Mouse (Mus musculus) spleen, adult 18-20 months (tissue): Measurements from ENCODE around the gene Atp1a2.

Experiments
- DNase-seq, 2 experiments: peaks; one replicate each; pipeline ENCODE4 v3.0.0; 2022; ENCODE audit warnings: mixed read lengths in 2 of 2

The Atp1a2 gene

DNA sequence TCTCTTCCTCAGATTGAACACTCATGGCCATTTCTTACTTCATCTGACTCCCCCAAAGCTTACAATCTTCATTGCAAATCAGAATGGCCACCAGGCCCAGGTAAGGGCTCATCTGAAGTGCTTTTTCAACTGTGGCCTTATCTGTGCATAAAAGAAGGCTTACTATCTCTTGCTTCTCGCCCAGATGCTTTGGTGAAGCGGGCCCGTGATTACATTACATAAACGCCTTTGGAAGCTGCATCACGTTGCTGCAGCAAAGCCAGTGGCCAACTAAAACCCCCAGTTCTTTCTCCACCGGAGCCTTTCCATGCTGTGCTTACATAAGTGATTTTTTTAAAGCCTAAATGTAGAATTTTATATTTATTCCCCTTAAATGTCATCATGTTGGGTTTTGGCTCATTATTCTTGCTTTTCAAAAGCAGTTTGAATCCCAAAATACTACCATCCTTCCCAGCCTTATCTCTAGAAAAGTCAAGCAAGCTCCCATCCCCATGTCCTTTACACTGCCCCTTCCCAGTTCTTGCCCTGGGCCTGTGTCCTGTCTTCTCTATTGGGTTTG lies 26.0 kb upstream of the Atp1a2 start:
- no peak for DNase-seq

DNA sequence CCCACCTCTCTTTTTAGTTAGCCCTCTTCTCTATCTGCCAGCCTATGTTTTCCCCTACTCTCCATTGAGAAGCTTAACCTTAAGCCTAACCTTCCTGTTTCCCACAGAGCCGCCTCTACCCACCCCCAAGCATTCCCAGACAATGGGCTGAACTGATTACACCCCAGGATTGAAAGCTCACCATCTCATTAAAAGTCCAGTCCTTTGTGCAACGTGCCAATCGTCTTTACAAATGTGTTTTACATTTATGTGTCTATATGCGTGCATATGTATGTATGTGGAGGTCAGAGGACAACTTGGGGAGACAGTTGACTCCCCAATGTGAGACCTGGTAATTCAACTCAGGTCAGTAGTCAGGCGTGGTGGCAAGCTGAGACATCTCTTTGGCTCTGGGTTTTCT lies 25.4 kb upstream of the Atp1a2 start:
- DNase-seq, result no peak

DNA sequence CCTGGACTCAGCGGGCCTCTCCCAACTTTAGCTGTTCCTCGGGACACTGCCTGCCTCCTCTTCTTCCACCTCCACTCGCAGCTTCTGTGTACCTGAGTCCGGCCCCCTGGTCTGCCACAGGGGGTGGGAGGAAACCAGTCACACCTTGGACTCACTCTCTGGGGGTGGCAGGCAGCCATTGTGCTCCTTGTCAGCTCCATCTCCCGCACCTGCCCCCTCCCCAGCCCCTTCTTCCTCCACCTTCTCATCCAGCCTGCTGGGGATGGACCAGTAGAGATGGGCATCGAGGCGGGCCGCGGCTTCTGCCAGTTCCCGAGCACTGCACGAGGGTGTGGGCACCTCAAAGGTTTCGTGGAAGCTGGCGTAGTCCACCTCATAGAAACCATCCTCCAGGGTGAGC lies 24.9 kb upstream of the Atp1a2 start:
- DNase-seq, result no peak

DNA sequence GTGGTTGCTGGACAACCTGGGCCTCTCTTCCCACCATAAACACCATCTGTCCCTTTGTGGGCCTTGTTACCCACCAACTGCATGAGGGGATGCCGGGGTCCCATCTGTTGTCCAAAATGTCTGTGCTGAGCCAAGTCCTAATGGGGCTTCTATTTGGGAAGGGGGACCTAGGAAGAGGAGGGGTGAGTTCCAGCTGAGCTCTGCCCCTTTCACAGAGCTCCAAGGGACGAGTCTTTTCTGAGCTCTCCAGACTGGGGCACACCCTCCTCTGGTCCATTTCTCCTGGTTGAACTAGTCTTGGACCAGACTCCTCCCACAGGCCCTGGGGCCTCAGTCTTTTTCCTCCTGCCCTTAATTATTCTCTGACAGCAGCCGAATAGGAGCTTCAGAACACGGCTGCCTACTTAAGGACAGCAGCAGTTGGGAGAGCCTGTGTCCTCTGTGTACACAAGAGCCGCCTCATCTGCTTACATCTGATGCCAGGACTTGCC lies 22.1 kb upstream of the Atp1a2 start:
- no peak for DNase-seq

DNA sequence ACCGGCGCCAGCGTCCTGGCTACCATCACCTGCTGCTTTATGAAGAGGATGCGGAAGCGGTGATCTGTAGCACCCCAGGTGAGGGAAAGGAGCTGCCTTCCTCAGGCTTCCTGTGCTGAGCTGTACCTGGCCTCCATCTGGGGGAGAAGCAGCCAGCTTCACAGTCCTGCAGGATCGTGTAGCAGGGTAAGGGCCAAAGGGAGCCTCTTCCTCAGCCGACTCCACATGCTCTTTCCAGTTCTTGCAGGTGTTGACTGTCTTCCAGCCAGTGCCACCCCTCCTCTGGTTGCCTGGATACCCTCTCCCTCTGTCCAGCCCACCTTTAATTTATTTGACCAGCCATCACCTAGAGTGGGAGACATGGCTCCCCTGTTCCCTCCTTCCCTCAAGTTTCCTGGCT lies 21.5 kb upstream of the Atp1a2 start:
- DNase-seq, result no peak

DNA sequence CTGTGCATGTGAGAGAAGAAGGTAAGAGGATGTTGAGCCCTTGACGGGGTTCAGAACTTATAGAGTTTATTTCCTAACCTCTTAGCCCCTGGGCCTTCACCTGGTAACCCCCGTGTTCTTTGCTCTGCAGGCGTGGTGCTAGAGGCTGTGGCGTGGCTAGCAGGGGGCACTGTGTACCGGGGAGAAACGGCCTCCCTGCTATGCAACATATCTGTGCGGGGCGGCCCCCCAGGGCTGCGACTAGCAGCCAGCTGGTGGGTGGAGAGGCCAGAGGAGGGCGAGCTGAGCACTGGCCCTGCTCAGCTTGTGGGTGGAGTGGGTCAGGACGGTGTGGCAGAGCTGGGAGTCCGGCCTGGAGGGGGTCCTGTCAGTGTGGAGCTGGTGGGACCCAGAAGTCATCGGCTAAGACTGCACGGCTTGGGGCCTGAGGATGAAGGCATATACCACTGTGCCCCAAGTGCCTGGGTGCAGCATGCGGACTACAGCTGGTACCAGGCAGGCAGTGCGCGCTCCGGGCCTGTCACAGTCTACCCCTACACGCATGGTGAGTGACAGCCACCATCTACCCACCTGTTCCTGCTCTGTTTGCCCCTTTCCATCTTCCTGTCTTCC lies 20.7 kb upstream of the Atp1a2 start:
- no peak for DNase-seq

DNA sequence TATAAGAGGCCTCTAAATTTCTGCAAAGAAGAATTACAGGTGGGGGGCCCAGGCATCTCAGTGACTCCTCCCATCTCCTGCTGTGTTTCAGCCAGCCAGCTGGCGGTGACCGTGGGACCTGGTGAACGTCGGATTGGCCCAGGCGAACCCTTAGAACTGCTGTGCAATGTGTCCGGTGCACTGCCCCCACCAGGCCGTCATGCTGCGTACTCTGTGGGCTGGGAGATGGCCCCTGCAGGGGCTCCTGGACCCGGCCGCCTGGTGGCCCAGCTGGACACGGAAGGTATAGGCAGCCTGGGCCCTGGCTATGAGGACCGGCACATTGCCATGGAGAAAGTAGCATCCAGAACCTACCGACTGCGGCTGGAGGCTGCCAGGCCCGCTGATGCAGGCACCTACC lies 20.1 kb upstream of the Atp1a2 start:
- DNase-seq, result no peak

DNA sequence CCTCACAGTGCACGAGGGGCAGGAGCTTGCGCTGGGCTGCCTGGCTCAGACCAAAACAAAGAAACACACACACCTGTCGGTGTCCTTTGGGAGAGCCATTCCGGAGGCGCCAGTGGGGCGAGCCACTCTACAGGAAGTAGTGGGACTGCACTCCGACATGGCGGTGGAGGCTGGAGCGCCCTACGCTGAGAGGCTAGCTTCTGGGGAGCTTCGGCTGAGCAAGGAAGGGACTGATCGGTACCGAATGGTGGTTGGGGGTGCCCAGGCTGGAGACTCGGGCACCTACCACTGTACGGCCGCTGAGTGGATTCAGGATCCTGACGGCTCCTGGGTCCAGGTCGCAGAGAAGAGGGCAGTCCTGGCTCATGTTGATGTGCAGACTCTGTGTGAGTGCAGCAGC lies 19.6 kb upstream of the Atp1a2 start:
- no peak for DNase-seq

DNA sequence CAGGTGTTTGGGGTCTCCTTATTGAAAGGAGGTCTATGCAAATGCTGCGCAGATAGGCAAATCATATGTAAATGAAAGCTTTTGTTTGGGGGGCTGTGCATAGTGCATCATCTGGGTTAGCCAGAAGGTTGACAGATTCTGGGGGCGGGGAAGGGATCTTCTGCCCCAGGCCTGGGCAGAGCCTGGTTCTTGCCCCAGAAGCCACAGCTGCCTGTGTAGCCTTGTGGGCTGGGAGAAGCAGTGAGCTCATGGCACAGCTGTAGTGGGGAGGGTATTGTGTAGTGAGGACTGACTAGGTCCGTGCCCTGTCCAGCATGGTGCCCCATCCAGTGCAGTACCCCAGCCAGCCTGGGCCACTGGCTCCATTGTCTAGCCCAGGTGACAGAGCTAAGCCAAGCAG lies 17.0 kb upstream of the Atp1a2 start:
- no peak for DNase-seq

DNA sequence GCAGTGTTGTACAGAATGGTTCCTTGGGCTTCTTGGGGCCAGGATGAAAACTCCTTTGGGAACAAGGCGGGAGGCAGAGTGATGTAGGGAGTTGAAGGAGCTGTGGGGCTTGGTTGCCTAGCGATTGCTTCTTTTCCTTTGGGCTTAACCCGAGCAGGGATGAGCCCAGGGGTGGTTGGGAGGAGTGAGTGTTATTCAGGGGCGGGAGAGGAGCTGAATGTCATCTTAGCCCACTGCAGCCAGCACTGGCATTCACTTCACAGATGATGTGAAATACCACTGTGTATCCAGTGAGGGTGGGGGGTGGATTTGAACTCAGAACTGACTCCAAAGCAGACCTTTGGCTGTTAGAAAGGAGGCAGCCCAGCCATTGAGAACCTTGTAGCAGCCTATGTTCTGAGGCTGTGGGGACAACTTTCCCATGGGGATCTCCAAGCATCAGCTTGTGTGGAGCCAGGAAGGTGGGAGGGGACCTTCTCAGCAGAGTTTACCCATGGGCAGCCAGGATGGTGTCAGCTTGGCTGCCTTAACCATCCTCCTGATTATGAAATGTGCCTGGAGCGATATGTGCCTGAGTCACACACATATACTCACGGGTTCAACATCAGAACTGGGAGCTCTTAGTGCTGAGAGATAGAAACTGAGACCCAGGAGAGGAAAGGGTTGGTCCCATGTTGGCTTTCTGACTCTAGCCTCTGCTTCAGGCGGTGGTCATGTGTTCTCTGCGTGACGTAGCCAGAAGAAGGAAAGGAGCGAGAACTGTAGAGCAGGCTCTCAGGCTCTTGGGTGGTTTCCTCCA lies 15.9 kb upstream of the Atp1a2 start:
- no peak for DNase-seq

DNA sequence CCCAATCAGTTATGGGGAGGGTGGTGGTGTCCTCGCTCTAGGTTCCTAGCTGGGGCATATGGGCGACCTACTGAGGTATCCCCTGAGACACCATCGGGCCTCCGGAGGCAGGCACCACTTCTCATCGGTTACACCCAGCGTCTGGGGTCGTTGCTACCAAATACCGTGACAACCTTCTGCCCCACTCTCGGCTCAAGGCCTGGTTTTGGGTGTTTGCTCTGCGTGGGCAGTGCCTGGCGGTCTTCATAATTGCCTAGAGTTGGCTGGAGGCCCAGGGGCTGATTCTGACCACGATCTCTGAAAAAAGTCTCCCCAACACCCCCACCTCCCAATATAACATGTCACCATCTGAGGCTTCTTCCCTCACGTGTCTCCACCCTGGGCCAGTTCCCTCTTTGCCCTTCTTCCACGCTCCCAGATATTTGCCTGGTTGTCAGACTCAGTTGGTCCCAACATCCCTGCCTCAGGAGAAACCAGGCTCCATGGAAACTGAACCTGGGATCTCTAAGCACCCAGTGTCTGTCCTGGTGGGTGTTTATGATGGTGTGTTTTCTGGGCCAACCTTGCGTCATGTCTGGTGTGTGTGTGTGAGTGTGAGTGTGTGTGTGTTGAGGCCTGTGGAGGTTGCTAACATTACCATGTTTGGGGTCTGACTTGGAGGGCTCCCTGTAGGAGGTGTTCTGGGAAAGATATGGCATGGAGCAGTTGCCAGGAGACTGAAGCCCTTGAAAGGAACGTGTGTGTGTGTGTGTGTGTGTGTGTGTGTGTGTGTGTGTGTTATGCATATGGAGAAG lies 15.1 kb upstream of the Atp1a2 start:
- DNase-seq, result peak in 1 of 2 experiments; percentile 31

DNA sequence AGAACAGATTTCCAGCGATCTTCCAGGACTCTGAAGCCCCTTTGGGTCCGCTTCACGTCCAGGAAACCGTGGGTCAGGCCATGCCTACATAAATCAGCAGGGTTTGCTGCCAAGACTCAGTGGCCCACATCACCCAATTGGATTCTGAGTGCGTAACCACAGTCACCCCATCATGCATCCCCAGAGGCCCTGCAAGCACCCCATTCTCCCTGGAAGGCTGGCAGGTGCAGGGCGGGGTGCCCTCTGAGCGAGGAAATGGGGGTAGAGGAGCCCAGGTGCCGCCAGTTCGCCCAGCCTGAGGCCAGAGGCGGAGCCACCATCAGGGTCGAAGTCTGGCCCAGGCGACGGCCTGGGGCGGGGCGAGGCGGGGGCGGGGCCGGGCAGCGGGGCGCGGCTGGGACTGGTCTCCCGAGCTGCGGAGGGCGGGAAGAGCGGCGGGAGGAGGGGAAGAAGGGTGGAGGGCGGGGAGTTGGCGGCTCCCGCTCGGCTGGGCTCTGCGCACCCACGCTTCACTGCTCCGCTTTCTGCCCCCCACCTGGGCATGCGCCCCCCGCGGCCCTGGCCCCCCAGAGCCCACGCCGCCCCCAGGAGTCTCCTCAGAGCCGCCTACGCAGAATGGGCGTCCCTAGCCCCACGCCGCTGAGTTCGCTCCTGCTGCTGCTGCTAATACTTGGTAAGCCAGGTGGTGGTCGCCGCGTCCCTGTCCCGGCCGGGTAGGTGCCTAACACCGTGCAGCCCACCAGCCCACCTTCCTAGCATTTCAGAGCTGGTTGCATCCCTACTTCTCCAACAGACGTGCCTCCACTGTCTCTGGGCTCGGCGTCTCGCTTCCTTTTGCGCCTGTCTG lies 14.3 kb upstream of the Atp1a2 start:
- DNase-seq, result peak; percentile 87 to 91

DNA sequence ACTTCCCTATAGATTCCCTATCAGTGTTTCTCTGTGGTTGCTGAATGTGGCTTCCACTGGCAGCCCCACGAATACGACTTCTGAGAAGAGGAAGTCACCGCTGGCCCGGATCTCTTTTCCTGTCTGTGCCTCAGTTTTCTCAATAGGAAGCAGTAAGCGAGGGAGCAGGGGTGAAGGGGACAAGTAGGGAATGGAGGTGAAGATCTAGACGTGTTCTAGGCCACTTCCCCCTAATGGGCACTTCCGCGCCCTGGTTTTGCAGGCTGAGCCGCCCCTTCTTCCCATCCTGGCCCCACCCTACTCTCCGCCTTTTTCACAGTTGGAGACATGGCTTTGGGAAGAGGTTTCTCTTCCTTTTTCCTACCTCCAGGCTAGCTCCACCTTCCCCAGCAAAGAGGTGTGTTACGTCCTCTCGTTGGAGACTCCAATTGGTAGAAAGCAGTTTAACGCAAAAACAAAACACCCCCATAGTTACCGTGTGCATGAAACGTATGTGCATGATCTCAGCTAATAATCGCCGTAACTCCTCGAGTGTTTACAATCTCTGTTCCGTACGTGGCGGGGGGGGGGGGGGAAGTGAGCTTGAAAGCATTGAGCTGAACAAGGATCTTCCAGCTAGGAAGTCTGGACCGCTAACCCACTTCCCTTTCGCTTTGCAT lies 13.5 kb upstream of the Atp1a2 start:
- DNase-seq, result peak in 1 of 2 experiments; percentile 46

DNA sequence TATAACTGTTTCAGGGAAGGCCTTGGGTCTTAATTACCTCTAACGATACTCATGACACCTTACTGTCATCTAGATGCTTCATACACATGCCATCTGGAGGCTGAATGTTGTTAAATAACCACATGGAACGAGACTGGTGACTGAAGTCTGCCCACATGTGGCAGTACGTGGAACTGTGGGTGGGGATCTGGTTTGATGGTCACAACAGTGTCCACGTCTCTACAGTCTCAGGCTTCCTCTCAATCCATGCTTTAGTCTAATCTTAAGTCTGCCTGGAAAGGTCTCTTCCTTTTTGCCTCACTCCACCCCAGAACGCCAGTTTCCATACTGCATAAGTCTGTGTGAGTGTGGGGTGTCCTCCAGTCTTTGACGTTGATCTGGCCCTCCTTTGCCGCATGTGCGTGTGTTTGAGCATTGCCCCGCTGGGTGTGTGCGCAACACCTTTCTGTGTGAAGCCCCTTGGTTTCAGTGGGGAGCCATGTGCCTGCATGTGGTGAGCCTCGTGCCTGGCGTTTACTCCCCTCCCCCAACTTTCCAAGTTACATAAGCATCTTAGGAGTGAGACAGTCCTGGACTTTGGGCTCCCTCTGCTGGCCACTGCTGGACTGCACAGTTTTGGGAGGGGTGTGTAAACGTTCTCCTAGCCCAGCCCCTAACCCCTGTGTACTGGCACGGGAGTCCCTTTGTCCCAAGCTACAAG lies 12.0 kb upstream of the Atp1a2 start:
- DNase-seq, result peak; percentile 72 to 87

DNA sequence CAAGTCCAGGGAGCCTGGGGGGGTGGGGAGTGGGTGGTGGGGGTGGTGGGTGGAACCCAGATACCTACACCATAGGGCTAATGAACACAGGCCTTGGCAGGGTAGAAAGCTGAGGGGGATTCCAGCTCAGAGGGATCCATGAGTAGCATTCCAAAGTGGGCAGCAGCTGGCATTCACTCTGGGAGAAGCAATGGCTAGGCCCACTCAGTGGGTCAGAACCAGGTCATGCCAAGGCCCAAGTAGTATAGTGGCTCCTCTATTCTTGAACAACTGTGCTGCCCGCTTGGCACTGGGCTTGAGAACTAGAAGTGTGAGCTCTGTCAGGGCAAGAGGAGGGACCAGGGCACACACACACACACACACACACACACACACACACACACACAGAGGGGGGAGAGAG lies 10.5 kb upstream of the Atp1a2 start:
- DNase-seq, result no peak

DNA sequence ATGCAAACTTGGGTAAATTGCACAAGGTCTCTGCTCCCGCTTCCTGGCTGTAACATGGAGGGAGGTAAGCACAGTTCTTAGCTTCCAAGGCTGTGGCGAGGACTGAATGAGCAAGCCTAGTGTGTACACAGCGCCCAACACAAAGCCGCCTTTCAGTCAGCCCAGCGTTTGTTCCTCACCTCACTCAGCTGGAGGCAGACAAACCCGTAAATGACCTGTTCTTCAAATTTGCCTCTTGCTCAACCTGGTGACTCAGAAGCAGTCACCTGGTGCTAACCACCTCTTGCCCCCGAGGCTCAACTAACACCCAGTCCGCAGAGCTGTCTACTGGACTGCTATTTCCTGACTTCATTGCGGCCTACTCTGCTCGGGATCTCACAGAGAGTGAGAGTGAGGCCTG lies 10.1 kb upstream of the Atp1a2 start:
- no peak for DNase-seq

DNA sequence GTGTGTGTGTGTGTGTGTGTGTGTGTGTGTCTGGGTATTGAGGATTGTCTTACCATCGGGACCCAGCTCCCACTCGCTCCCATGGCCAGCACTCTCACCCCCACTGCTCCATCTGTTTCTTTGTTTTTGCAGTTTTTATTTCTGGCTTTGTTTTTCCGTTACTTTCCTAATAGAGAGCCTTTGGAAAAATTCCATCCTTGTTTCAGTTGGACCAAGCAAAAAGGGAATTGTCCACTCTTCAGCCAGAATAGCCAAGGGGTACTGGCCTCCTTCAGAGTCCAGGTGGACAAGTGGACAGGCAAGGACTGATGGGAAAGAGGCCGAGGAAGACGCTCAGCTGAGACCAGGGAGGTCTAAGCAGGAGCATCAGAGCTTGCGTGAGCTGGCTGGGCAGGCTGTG lies 9.0 kb upstream of the Atp1a2 start:
- no peak for DNase-seq

DNA sequence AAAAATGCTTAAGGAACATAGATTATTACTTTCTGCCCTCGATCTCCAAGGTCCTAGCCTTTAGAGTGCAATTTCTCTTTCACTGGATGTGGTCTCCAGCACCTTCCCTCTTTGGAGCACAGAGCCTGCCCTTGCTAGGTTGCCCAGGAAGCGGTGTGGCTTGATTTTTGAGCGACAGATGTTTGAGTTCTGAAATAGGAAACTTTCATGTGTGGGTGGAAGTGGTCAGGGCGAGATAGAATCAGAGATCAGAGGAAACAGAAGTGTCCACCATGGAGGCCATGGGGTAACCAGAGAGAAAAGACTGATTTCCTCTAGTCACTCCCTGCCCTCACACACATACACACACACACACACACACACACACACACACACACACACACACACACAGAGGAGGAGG lies 8.3 kb upstream of the Atp1a2 start:
- no peak for DNase-seq

DNA sequence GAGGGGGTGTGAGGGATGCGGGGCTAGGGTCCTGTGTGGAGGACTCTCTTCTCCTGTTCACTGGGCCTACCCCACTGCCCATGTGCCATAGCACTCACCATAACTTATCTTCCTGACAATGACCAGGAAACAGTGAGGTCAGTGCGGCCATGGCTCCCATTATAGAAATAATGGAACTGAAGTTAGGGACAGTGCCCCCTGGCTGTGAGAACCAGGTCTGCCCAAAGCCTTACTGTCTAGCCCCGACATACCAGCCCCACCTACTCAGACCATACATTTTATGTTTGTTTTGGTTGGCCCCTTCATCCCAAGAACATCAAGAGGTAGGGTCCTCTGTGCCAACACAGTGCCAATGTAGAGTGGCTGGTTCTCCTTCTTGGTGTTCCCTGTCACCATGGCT lies 7.8 kb upstream of the Atp1a2 start:
- DNase-seq, result no peak

DNA sequence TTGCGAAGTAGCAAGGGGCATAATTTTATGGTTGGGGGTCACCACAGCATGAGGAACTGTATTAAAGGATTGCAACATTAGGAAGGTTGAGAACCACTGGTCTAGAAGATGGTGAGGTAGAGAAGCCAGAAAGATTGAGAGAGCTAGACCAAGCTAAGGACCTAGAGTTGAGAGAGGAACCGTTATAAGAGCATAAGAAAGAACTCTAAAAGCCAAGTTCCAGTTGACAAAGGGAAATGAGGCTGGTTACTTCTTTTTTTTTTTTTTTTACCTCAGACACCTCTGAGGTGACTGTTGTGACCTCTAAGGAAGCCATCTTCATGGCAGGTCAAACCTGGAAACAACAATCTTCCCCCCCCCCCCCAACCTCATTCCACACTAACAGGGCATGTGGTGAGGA lies 7.3 kb upstream of the Atp1a2 start:
- DNase-seq, result no peak

DNA sequence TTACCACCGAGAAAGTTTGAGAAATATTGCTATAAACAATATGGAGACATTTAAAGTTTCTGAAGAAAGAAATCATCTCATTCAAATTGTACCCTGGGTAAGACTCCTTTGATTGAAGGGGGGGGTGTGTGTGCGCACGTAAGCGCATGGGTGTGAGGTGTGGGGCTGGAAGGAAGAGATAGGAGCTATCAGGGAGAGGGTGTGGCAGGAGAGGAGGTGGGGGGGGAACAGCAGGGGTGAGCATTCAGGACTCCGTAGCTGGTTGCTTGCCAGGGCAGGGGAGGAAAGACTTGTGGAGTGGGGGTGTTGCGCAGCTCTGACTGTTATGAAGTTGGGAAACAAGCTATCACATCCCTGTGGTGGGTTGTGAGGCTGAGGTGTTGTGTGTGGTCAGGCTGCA lies 6.6 kb upstream of the Atp1a2 start:
- DNase-seq, result no peak
